Mouse (Mus musculus) lung, postnatal 0 days (tissue): Measurements from ENCODE around the gene Rars. TPM values are rescaled to one million over a fixed set of nuclear protein-coding genes. Genes with fewer than 3 reads are reported as not detected.
A peak's percentile ranks its signal among the peaks of the same experiment; 100 is the strongest.

Source experiments
- ATAC-seq: fragments of 200-750 bp; cut with Nextera tagmentation; 2 replicates; pipeline ENCODE4 v1.8.0; 2017; ENCODE audit warnings: moderate library complexity
- DNase-seq: peaks from one replicate; pipeline ENCODE4 v3.0.0-alpha.2; 2016; ENCODE audit warnings: low spot score
- H3K27ac ChIP-seq: fragments of 300-500 bp; sonication (generic); 2 replicates; pipeline ENCODE4 v1.5.1; 2014; ENCODE audit warnings: antibody characterized with exemption, mild to moderate bottlenecking, low read length, mixed read lengths
- H3K27me3 ChIP-seq: fragments of 300-500 bp; sonication (generic); replicated peaks from 2 replicates; pipeline ENCODE4 v1.6.1; 2014; ENCODE audit warnings: low read length, mixed read lengths; ENCODE audit not compliant: insufficient read depth
- H3K36me3 ChIP-seq: fragments of 300-500 bp; sonication (generic); 2 replicates; pipeline ENCODE4 v1.6.1; 2014; ENCODE audit warnings: low read length, mixed read lengths; ENCODE audit not compliant: insufficient read depth
- H3K4me1 ChIP-seq: fragments of 300-500 bp; sonication (generic); 2 replicates; pipeline ENCODE4 v1.6.1; 2014; ENCODE audit warnings: antibody characterized with exemption, low read depth, low read length, mixed read lengths; ENCODE audit not compliant: insufficient read depth
- H3K4me2 ChIP-seq: fragments of 300-500 bp; sonication (generic); replicated peaks from 2 replicates; pipeline ENCODE4 v1.6.1; 2014; ENCODE audit warnings: low read depth, mild to moderate bottlenecking, low read length, moderate library complexity, mixed read lengths
- H3K4me3 ChIP-seq: fragments of 300-500 bp; sonication (generic); 2 replicates; pipeline ENCODE4 v1.5.1; 2014; ENCODE audit warnings: low read depth, low read length
- H3K9ac ChIP-seq: fragments of 300-500 bp; sonication (generic); replicated peaks from 2 replicates; pipeline ENCODE4 v1.6.1; 2014; ENCODE audit warnings: low read depth, mild to moderate bottlenecking
- H3K9me3 ChIP-seq: fragments of 300-500 bp; sonication (generic); 2 replicates; pipeline ENCODE4 v1.6.1; 2016; ENCODE audit warnings: low read length, mixed read lengths
- CTCF ChIP-seq: IDR thresholded peaks from 2 replicates; pipeline ENCODE4 v1.5.1; 2016; ENCODE audit warnings: antibody characterized with exemption, mild to moderate bottlenecking
- EP300 ChIP-seq: IDR thresholded peaks from 2 replicates; pipeline ENCODE4 v1.6.1; 2016; ENCODE audit warnings: antibody characterized with exemption, mild to moderate bottlenecking, control low read depth
- WGBS: fragments of 180-500 bp; shearing (Covaris S2); extraction: QIAGEN DNeasy Blood & Tissue Kit; methylation state at CpG from one replicate; pipeline ENCODE4 v1.1.7; 2014; 5-methylcytosine and 5-hydroxymethylcytosine counted together
- polyA plus RNA-seq: library from polyadenylated mRNA; unstranded; fragments of >200 nt; fragmentation: Nextera tagmentation; extraction: Ambion mirVana; gene quantifications from 2 replicates; pipeline ENCODE4 v1.2.1, GENCODE M21; 2015

Gene Rars
- polyA plus RNA-seq, 1 experiment from 2014 or later, result 29.4 TPM

GRCm38 (mm10) chr11:35775606-35776005 is 58.7 kb downstream of the Rars start:
- Histone ChIP-seq H3K4me2 (no peak overlapping the region), H3K4me3 (no peak overlapping the region), H3K9me3 (no peaks in the 10 kb centered on the region), H3K27me3 (no peaks in the 10 kb centered on the region), H3K36me3 (peaks cover 23% of the 10 kb centered on the region), H3K9ac (no peak overlapping the region), H3K27ac (no peak overlapping the region), H3K4me1 (peaks cover 7% of the 10 kb centered on the region; the same call in 1 of the 2 replicates)
- DNase-seq (no peak), ATAC-seq (no peak)
- TF ChIP-seq CTCF (no peak), EP300 (no peak)
- WGBS, result 92% methylated on average over 3 of the region's 3 CpGs

GRCm38 (mm10) chr11:35770741-35771504 is 63.4 kb downstream of the Rars start:
- H3K27ac ChIP-seq, result no peak overlapping the region; the same call in 1 of the 2 replicates
- DNase-seq (no peak), ATAC-seq (no peak)
- no peaks in the 10 kb centered on the region for H3K27me3 ChIP-seq
- peak overlapping the region; percentile 84 for H3K4me3 ChIP-seq
- 43% methylated on average over 9 of the region's 9 CpGs for WGBS
- no peaks in the 10 kb centered on the region for H3K36me3 ChIP-seq
- no peaks in the 10 kb centered on the region for H3K9me3 ChIP-seq
- peak overlapping the region; percentile 80 for H3K4me2 ChIP-seq
- H3K4me1 ChIP-seq, result peaks cover 11% of the 10 kb centered on the region
- TF ChIP-seq CTCF (no peak), EP300 (no peak)
- peak overlapping the region; percentile 91 for H3K9ac ChIP-seq

- no peak for TF ChIP-seq CTCF
- TF ChIP-seq EP300, result no peak
- H3K27ac ChIP-seq, result peak overlapping the region; percentile 90
- 2% methylated on average over 36 of the region's 41 CpGs for WGBS
- no peaks in the 10 kb centered on the region for H3K9me3 ChIP-seq
- H3K9ac ChIP-seq, result peak overlapping the region; percentile 91
- no peaks in the 10 kb centered on the region for H3K36me3 ChIP-seq
- peak; percentile 90 for ATAC-seq
- H3K4me1 ChIP-seq, result peaks cover 11% of the 10 kb centered on the region
- DNase-seq, result peak; percentile 85
- peak overlapping the region; percentile 84 for H3K4me3 ChIP-seq
- H3K27me3 ChIP-seq, result no peaks in the 10 kb centered on the region
- H3K4me2 ChIP-seq, result peak overlapping the region; percentile 80
Measured at GRCm38 (mm10) chr11:35769746-35770437, 64.4 kb downstream of the Rars start.

- Histone ChIP-seq H3K27ac (peak within 1 kb of the TSS; percentile 90), H3K27me3 (no peaks in the 10 kb centered on the region)
Measured at GRCm38 (mm10) chr11:35769188-35769745, 65.0 kb downstream of the Rars start, which contains the start of gene Pank3. Gene Pank3 (plus strand): TSS chr11:35769484.

GRCm38 (mm10) chr11:35766845-35767244 is 67.5 kb downstream of the Rars start:
- DNase-seq (no peak), ATAC-seq (no peak)
- 79% methylated on average over 5 of the region's 5 CpGs for WGBS
- Histone ChIP-seq H3K9ac (no peak overlapping the region), H3K4me2 (no peak overlapping the region), H3K27ac (no peak overlapping the region), H3K36me3 (no peaks in the 10 kb centered on the region), H3K27me3 (no peaks in the 10 kb centered on the region), H3K4me3 (no peak overlapping the region), H3K4me1 (peaks cover 11% of the 10 kb centered on the region), H3K9me3 (no peaks in the 10 kb centered on the region)
- no peak for TF ChIP-seq EP300
- TF ChIP-seq CTCF, result no peak

More at GRCm38 (mm10) chr11:35769188-35769745, 65.0 kb downstream of the Rars start, which contains the start of gene Pank3:
- Histone ChIP-seq H3K4me3 (peak within 1 kb of the TSS; percentile 84), H3K4me1 (peaks cover 11% of the 10 kb centered on the region), H3K9me3 (no peaks in the 10 kb centered on the region), H3K9ac (peak within 1 kb of the TSS; percentile 91), H3K4me2 (peak within 1 kb of the TSS; percentile 80), H3K36me3 (no peaks in the 10 kb centered on the region)
- ATAC-seq (peak; percentile 100), DNase-seq (peak; percentile 100)
- 0% methylated on average over 28 of the region's 50 CpGs for WGBS
- TF ChIP-seq EP300 (0 out of 2 replicates have a peak, but pooled peaks have one; percentile 31), CTCF (peak; percentile 32)

- Histone ChIP-seq H3K4me3 (no peak overlapping the region), H3K27ac (no peak overlapping the region), H3K9ac (no peak overlapping the region), H3K9me3 (no peaks in the 10 kb centered on the region), H3K4me1 (no peaks in the 10 kb centered on the region), H3K4me2 (no peak overlapping the region), H3K27me3 (no peaks in the 10 kb centered on the region), H3K36me3 (no peaks in the 10 kb centered on the region)
- DNase-seq (no peak), ATAC-seq (no peak)
- TF ChIP-seq CTCF (no peak), EP300 (no peak)
- WGBS, result 85% methylated on average over 4 of the region's 4 CpGs
Measured at GRCm38 (mm10) chr11:35760627-35761003, 73.7 kb downstream of the Rars start.
